Mouse (Mus musculus) forebrain, embryonic 12.5 days (tissue): ENCODE results near the gene Gm9507. TPM values are rescaled to one million over a fixed set of nuclear protein-coding genes. Genes with fewer than 3 reads are reported as not detected.

Source experiments
- polyA plus RNA-seq: library from polyadenylated mRNA; unstranded; fragments of >200 nt; fragmentation: Nextera tagmentation; extraction: Ambion mirVana; gene quantifications from 2 replicates; pipeline ENCODE4 v1.2.1, GENCODE M21; 2016

Gm9507 gene
- polyA plus RNA-seq, 1 experiment from 2014 or later = not detected

Other genes with a start within 250 kb of the Gm9507 start
- gene Pttg1ip, start 230.1 kb downstream of the Gm9507 start, polyA plus RNA-seq = 61.9 and 64.6 TPM in 2 replicates
- 322 and 326 TPM in 2 replicates for gene Sumo3, start 205.7 kb downstream of the Gm9507 start, polyA plus RNA-seq
- 15.7 and 23.4 TPM in 2 replicates for gene Gm49325, start 205.6 kb downstream of the Gm9507 start, polyA plus RNA-seq
- gene Ube2g2, start 189.6 kb downstream of the Gm9507 start, polyA plus RNA-seq = 87.0 and 92.7 TPM in 2 replicates
- 0.46 and 0.92 TPM in 2 replicates for gene Tspear, start 125.3 kb downstream of the Gm9507 start, polyA plus RNA-seq
- not detected in 2 replicates for gene Gm19402, start 121.1 kb downstream of the Gm9507 start, polyA plus RNA-seq
- gene Gm9508, start 114.6 kb downstream of the Gm9507 start, polyA plus RNA-seq = not detected in 2 replicates
- not detected in 2 replicates for gene Gm10272, start 105.2 kb downstream of the Gm9507 start, polyA plus RNA-seq
- gene Gm10024, start 100.4 kb downstream of the Gm9507 start, polyA plus RNA-seq = not detected in 2 replicates
- not detected in 2 replicates for gene Gm10142, start 96.0 kb downstream of the Gm9507 start, polyA plus RNA-seq
- gene Krtap12-1, start 91.2 kb downstream of the Gm9507 start, polyA plus RNA-seq = not detected in 2 replicates
- not detected in 2 replicates for gene Gm10100, start 85.4 kb downstream of the Gm9507 start, polyA plus RNA-seq
- gene Gm18596, start 69.2 kb downstream of the Gm9507 start, polyA plus RNA-seq = not detected in 2 replicates
- gene Gm9736, start 60.5 kb downstream of the Gm9507 start, polyA plus RNA-seq = not detected in 2 replicates
- not detected in 2 replicates for gene Gm3233, start 52.2 kb downstream of the Gm9507 start, polyA plus RNA-seq
- gene Gm3238, start 40.5 kb downstream of the Gm9507 start, polyA plus RNA-seq = not detected in 2 replicates
- gene Gm7138, start 34.9 kb downstream of the Gm9507 start, polyA plus RNA-seq = not detected in 2 replicates
- not detected in 2 replicates for gene Gm3250, start 29.3 kb downstream of the Gm9507 start, polyA plus RNA-seq
- not detected in 2 replicates for gene Gm7137, start 23.6 kb downstream of the Gm9507 start, polyA plus RNA-seq
- gene Gm9639, start 16.8 kb downstream of the Gm9507 start, polyA plus RNA-seq = not detected in 2 replicates
- gene Gm19668, start 12.7 kb downstream of the Gm9507 start, polyA plus RNA-seq = not detected in 2 replicates
- gene Gm2696, start 2.8 kb upstream of the Gm9507 start, polyA plus RNA-seq = not detected in 2 replicates
- not detected in 2 replicates for gene Krtap10-4, start 15.3 kb upstream of the Gm9507 start, polyA plus RNA-seq
- not detected in 2 replicates for gene Krtap10-10, start 24.1 kb upstream of the Gm9507 start, polyA plus RNA-seq
- gene Gm36176, start 35.0 kb upstream of the Gm9507 start, polyA plus RNA-seq = not detected in 2 replicates
- not detected in 2 replicates for gene Gm10318, start 41.0 kb upstream of the Gm9507 start, polyA plus RNA-seq
- not detected in 2 replicates for gene Gm3285, start 50.1 kb upstream of the Gm9507 start, polyA plus RNA-seq
- 4.4 and 4.7 TPM in 2 replicates for gene Lrrc3, start 90.7 kb upstream of the Gm9507 start, polyA plus RNA-seq
- gene Trpm2, start 158.7 kb upstream of the Gm9507 start, polyA plus RNA-seq = 0.62 and 1.1 TPM in 2 replicates
- 28.1 and 32.2 TPM in 2 replicates for gene 1810043G02Rik, start 166.7 kb upstream of the Gm9507 start, polyA plus RNA-seq
- 134 and 135 TPM in 2 replicates for gene Pfkl, start 198.2 kb upstream of the Gm9507 start, polyA plus RNA-seq
- gene Dnmt3l, start 230.1 kb upstream of the Gm9507 start, polyA plus RNA-seq = not detected in 2 replicates
- gene Aire, start 231.8 kb upstream of the Gm9507 start, polyA plus RNA-seq = 0.11 and 0.19 TPM in 2 replicates